Mouse (Mus musculus): ENCODE results near the gene Srp54b.
"Not testable (repeated sequence)": the region's sequence is repeated elsewhere in the genome, so short reads cannot be mapped to it uniquely, and the experiment has no call there.

DNA sequence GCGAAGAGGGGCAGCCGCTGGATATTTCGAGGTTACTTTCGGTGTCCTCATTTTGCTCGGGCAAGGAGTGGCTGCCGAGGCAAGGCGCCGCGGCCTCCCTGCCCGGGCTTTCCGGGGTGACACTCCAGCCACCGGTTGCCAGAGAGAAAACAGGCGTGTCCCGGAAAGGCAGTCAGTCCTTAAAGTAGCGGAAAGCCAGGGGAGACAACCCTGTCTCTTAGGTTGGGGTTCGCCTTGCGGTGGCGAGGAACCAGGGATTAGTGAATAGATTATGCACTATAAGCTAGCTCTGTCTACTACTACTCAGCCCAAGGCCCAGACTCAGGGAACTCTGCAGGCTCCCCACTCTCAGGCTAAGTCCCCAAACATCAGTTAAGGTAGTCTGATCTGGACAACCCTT is 30.2 kb upstream of the Srp54b start:
- not testable (repeated sequence) for TF ChIP-seq POLR2A (IDR thresholded peaks at IDR 0.05; ENCODE audit: low read depth, low read length); CTCF (conservative IDR thresholded peaks at IDR 0.05; ENCODE audit: insufficient read depth, insufficient read length, low read depth, low read length)
